Mouse (Mus musculus) mouse trophoblast stem cell (cell line): ENCODE results near the gene Krtap11-1.

Experiments
- in situ Hi-C, 2 experiments: fragments of 300-500 bp; cut with MseI, MboI; formaldehyde crosslinking; loops; 2 replicates in 1 of 2; 3 replicates in 1 of 2; pipeline ENCODE4 v1.15.1; 2025

Gene Krtap11-1

DNA sequence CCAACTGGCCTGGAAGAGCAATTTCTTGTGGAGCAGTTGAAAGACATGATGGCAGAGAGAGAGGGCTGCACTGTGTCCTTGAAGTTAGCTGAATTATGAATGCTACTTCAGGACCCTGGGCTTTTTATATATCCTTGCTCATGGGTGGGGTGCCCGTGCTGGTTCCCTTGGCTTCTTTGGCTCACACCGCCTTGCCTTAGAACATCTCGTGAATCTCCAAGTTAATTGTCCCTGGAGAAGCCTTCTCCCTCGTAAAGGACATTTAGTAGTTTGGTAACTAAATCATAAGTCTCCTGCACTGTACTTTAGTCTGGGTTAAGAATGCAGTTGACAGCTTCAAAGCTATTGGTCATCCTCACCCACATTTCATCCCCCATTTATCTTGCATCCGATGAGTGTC lies at the start of gene Krtap11-1:
TSS of gene Krtap11-1 (minus strand) at position 101 of the 400 bp plus-strand sequence.
- in situ Hi-C loops, result no loop called here

DNA sequence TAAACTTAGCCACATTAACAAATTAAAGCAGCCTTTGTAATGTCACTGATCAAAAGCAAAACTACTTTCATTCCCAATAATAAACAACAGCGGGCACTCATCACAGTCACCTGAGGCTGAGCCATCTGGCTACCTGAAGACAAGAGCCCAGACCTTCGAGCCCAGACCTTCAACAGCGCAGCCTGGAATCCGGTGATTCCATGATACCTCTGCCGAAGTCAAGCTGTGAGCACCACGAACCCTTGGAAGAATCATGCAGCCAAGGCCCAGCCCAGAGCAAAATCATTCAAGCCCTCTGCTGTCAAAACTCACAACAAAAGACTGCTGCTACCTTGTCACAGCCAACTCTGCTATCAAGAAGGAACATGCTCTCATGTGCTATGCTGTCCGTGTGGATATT lies 47.2 kb upstream of the Krtap11-1 start:
- in situ Hi-C loops, result no loop called here

DNA sequence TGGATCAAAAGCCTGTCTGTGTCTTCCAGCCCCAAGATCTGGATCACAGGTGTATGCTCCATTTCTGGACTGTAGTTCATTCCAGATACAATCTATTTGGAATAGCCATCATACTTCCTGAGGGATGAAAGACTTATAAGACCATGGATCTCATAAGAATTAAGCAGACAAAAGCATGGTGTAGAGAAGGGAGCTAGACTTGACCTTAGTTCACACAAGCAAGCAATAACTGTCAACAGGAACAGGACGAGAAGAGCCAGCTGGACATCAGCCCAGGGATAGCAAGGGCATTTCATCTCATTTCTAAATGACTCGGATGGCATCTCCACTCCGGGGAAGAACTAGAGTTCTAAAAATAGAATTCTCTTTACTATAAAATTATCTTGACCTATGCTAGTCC lies 46.3 kb upstream of the Krtap11-1 start:
- in situ Hi-C loops, result no loop called here

DNA sequence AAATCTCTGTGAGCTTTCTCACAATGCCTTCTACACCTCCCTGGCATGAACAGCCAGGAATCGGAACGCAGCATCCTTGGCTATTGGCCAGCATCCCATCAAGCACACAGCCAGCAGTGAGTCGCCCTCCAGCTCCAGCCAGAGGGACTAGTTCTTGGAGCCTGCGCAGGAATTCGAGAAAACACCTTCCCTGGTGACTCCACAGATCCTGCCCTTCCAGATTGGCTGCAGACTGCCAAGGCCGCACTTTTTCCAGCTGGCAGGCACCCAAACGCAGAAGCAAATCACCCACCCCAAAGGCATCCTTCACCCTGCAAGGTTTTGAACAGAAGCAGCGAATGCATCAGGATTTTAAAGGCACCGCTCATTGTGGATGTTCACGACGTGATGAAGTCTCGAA lies 42.7 kb upstream of the Krtap11-1 start:
- in situ Hi-C loops, result no loop called here

DNA sequence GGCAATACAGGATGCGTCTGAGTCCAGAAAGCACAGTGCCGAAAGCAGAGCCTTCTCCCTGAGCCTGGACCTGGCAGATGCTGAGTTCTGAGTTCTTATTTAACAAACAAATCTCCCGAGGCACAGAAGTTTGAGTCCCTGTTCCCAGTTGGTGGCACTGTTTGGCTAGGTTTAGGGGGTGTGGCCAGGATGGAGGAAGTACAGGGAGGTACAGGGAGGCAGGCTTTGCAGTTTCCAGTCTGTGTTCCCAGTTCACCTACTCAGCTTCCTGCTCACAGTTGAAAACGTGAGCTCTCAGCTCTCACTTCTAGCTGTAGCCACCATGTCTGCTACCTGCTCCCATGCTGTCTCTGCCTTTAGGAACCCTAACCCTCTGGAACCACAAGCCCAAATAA lies 37.8 kb upstream of the Krtap11-1 start:
- in situ Hi-C loops, result no loop called here

DNA sequence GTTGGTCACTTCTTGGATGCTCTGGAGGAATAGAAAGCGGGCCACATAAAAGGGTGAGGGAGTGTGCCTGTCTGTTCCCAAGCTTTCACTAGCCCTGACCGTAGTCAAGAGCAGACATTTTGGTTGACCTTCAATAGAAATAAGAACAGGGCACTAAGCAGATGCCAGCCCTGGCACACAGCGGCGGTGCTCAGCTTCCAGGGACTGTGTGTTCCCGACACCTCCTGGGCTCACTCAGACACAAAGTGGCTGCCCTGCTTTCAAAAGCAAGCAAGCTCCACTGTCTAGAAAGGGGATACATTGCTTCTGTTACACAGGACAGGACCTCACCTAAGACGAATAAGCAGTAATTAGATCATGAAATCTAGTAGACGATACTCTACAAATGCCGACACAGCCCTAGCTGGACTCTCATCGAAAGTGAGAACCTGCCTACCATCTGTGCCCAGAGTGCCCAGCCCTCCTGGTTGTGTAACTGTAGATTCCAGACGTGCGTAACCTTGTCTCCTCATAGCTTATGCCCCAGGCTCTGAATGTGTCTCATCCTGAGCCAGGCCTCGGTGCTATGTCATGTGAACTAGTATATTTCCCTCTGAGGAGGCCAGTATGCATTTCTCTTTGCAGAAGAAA lies 37.3 kb upstream of the Krtap11-1 start:
- in situ Hi-C loops, result no loop called here

DNA sequence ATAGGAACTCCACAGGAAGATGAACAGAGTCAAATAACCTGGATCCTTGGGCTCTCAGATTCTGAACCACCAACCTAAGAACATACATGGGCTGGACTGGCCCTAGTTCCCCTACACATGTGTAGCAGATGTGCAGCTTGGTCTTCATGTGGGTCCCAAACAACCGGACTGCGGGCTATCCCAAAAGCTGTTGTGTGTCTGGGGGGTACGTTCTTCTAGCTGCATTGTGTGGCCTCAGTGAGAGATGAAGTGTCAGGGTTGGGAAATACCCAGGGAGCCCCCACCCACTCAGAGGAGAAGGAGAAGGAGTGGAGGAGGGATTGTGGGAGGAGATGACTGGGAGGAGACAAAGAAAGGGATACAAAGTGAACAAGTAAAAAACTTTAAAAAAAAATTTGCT lies 36.0 kb upstream of the Krtap11-1 start:
- in situ Hi-C loops, result no loop called here

DNA sequence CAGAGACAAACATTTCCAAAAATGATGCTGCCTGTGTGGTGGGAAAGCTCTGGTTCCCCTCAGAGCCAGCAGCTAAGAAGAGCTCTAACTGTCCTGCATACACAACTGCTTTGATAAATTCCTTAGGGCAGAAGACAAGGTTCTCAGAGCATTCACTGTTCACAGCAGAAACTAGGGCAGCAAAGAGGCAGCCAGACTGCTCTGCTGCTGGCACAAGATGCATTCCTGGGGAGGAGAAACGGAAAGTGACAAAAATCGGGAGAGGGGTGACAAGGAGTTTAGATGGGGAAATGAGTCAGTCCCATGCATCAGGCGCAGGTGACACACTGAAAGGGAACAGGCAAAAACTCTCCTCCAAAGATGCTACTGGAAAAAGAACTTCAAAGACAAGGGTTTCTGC lies 16.2 kb upstream of the Krtap11-1 start:
- in situ Hi-C loops, result no loop called here

DNA sequence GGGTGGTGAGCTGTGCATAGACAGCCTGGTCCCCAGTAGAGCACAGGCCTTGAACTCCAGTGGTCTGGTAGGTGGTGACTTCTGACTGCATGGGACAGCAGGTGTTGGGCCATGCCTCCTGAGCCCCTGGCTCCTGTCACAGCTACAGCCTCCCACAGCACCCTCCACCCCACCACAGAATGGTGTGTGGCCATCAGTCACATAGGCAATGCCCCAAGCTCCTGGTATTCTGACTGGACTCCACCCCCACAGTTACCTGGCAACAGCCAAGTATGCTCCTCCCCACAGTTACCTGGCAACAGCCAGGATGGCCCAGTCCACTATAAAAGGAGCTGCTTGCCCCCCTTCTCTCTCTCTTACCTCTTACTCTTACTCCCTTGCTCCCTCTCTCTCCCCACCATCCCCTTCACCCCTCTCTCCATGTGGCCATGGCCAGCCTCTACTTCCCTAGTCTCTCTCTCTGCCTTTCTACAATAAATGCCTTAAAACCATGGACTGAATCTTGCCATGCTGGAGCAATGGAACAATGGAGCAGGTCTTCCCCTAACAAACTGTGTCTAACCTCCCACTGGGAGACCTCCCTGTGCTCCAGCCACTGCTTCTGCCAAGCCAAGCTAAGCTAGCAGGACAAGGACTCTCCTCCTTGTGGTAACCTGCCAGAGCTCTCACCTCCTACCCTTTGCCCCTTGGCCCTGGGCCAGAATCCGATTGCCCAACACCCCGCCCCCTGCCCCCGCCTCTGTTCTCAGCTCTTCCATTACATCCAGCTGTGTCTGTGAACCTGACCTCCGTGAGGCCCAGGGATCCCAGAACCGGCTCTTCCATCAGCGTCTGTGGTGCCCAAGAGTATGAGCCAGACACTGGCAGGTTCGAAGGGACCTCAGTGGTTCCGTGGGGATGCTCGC lies 14.9 kb upstream of the Krtap11-1 start:
- in situ Hi-C loops, result no loop called here

DNA sequence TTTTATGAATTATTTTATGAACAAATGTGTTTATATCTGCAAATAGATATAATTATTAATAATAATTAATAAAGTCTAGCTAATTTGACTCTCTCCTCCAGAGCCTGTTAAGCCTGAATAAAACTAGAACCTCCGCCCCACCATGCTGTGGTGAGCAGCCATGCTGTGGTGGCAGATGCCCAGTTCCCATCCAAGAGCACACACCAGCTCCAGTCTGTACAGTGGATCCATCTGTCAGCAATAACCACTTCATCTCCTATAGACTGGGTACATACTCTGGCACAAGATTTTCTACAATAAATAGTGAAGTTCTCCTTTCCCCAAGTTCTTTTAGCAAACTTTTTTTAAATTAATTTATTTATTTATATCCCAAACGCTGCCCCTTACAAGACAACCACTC lies 10.7 kb upstream of the Krtap11-1 start:
- in situ Hi-C loops, result no loop called here

DNA sequence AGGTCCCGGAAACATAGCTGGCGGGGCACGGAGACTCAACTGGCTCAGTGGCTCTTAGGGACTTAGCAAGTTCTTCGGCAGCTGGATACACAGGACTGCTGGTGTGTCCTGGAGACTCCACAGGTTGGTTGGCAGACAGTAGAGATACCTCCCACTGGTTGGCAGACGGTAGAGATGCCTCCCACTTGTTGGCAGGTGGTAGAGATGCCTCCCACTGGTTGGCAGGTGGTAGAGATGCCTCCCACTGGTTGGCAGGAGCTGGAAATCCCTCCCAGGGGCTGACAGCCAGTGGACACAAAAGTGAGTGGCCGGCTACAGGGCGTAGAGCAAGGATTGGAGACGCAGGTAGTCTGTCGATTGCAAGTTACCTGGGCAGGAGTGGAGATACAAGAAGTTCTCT lies 467 bp downstream of the Krtap11-1 start:
- in situ Hi-C loops, result no loop called here

DNA sequence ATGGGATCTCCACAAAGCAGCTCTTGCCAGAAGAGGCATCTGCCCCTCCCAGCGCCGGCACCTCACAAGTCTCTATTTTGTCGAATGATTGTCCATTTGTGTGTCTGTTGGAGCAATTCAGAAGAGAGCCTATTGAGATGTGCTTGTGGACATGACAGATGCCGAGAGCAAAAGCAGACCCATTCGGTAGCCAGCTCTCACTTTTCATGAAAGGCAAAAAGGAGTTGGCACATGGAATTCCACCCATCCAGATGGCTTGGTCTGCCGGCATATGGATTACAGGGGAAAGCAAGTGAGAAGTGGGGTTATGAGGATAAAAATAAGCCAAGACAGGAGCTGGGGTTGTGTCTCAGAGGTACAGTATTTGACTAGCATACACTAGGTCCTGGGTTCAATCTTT lies 1.8 kb downstream of the Krtap11-1 start:
- in situ Hi-C loops, result no loop called here

DNA sequence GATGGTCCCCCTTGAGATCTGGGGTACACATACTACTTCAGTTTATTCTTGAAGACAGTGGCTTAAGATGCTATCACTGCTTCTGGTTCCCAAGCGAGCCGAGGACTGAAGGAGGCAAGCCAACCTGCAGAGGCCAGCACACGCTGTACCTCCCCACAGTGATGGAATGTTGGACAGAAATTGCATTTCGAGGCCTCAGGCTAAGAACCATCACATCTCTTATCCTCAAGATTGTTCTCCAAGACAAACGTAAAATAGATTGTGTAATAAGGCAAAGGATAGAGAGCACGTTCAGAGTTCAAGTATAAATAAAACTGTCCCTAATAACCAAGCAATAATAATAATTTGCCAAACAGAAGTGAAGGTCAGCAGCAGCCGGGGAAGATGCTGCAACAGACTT lies 2.8 kb downstream of the Krtap11-1 start:
- in situ Hi-C loops, result no loop called here

DNA sequence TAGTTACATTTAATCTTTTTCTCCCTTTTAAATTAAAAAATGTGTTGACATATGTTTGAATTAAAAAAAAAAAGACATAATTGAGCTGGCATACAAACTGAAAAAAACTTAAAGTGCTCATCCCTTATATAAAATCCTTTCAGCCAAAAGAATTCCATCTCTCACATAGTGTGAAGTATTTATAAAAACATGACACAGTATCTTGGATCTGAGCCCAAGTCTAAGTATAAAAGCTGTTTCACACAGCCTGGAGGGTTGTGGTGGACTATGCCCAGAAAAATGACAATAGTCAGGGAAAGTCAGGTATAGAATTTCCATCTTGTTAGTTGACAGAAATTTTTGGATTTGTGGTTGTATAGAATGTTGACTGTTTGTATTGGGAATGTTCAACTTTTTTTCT lies 20.7 kb downstream of the Krtap11-1 start:
- in situ Hi-C loops, result no loop called here

DNA sequence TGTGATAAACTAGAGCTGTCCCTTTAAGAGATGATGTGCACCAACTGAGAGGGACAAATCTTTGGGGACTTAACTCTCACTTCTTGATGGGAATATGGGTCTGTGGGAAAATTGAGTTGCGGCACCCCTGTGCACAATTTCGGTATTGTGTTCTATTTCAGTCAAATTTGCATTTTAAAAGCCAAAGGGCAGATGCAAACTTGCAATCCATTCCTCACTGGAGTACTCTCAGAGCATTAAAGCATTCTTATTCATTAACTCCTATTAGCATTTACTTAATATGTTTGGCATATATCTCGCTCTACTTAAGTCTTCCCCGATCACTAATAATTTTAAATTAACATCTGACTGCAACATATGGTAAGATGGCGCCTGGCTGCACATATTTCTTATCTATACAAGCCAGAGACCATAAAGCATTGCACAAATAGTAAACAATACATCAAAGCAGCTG lies 32.9 kb downstream of the Krtap11-1 start:
- in situ Hi-C loops, result loop anchor here (10.0 to 25.0 kb wide), 2 partner anchors 217 to 224 kb away; no protein-coding TSS in a partner anchor

DNA sequence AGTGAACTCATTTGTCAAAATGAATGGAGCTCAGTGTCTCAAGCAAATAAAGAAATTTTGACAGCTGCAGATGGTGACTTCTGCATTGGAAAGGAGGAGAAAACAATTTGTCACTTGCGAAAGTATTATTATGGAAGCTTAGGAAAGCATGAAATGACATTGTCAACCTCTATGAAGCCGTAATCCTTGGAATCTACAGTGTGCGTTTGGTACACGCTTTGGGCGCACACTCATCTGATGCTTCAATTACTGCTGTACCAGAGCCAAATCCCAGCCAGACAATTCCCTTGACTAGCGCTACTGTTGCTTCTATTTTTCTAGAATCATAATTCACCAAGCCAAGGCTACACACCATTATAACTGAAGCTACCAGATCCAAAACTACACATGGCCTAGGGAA lies 33.6 kb downstream of the Krtap11-1 start:
- in situ Hi-C loops, result loop anchor here (10.0 to 25.0 kb wide), 2 partner anchors 217 to 225 kb away; no protein-coding TSS in a partner anchor

DNA sequence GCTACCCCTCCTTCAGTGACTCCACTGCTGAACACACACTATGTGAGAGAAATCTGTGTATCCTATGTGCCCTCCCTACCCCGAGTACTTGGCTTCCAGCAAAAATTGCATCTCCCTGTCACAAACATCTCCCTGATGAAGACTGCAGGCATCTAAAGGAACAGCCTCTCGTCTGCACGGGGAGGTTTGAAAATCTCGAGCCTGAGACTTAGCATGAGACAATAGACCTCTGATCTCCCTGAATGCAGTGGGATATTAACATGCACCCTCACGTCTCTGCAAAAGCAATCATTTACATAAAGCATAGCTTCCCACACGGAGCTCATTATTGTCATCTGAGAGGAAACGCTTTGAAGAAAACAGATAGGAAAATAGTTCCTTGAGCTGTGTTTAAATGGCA lies 40.4 kb downstream of the Krtap11-1 start:
- in situ Hi-C loops, result loop anchor here (10.0 to 25.0 kb wide), 2 partner anchors 224 to 232 kb away; no protein-coding TSS in a partner anchor

DNA sequence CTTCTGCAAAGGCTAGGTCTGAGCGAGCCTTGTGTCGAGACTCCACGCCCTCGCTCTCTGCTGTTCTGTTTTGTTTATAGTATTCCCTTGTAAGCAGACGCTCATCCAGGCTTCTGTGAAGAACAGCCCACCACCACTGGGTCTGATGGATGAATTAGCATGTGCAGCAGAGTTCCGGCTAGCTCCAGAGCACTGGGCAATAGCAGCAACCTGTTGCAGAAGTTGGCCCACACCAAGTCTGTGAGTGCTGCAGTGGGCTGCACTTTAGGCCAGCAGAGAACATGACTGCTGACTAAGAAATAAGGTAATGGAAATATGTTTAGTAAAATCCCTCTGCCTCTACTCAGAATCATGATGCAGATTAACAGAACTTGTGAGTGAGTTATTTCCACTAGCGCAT lies 41.1 kb downstream of the Krtap11-1 start:
- in situ Hi-C loops, result loop anchor here (10.0 to 25.0 kb wide), 2 partner anchors 225 to 232 kb away; no protein-coding TSS in a partner anchor

DNA sequence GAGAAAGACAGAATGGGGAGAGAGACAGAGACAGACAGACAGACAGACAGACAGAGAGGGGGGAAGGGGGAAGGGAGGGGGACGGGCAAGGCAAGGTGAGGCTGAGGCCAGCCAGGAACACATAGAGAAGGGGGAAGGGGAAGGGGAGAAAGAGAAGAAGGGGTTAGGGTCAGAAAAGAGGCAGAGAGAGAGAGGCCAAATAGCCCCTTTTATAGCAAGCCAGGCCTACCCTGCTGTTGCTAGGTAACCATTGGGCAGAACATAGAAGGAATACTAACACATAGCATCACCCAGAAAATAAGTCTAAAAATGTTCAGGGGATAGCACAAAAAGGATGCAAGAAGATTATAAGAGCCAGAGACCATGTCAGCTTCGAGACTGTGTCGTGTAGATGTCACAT lies 42.6 kb downstream of the Krtap11-1 start:
- in situ Hi-C loops, result loop anchor here in 1 of 2 experiments (25.0 kb wide), 1 partner anchor 234 kb away; no protein-coding TSS in a partner anchor

DNA sequence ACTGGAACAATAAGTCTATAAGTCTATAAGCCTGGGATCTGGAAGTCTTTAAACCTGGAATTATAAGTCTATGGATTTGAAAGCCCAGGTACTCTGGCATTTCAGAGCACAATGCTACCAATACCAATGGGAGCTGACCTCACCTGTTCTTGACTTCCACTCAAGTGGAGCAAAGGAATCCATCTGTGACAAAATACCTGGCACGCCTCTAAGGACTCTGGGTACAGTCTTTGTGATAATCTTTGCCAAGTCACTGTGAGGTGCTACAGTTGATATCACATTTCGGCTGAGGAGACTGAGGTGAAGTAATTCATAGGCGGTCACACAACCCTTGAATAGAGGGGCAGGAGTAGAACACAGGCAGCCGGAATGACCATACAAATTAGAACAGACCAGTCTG lies 50.0 kb downstream of the Krtap11-1 start:
- in situ Hi-C loops, result no loop called here

DNA sequence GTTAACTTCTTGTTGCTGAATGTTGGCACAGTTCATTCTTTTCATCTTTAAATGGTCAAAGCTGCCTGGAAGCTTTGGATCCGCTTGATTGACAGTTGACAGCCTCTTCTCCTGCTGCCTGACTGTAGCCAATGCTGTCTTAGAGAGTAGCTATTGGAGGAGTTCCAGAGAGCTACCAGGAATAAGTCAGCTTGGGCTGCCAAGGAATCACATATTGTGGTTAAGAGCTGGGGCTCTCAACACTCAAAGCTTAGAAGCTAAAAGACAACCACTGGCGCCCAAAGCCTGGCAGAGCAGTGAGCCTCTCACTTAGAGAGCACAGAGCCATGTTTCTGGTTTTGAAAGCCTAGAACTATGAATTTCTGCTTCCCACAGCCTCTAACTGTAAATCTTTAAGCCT lies 50.4 kb downstream of the Krtap11-1 start:
- in situ Hi-C loops, result no loop called here
